Mouse (Mus musculus) natural killer cell, adult 2 months (primary cell): Measurements from ENCODE around the gene Ccdc6.
"Not testable (repeated sequence)": the region's sequence is repeated elsewhere in the genome, so short reads cannot be mapped to it uniquely, and the experiment has no call there.

Experiments
- DNase-seq, 2 experiments: peaks; one replicate each; pipeline ENCODE4 v3.0.0; 2022; ENCODE audit warnings: low spot score in 2 of 2

Ccdc6 gene

GRCm38 (mm10) chr10:70211281-70211680 is 114.4 kb downstream of the Ccdc6 start:
- no peak for DNase-seq

- DNase-seq: no peak
Observed at GRCm38 (mm10) chr10:70220971-70221370, 124.0 kb downstream of the Ccdc6 start.

DNA sequence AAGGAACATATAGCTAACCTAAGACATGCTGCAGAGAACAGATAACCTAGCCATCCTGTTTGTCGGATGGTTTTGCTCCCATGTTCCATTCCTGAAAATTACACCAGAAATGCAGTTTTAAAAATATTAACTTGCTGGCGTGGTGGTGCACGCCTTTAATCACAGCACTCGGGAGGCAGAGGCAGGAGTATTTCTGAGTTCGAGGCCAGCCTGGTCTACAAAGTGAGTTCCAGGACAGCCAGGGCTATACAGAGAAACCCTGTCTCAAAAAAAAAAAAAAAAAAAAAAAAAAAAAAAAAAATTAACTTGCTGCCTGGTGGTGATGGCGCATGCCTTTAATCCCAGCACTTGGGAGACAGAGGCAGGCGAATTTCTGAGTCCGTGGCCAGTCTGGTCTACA is 125.3 kb downstream of the Ccdc6 start:
- not testable (repeated sequence) for DNase-seq

- no peak for DNase-seq
Observed at GRCm38 (mm10) chr10:70224571-70224970, 127.7 kb downstream of the Ccdc6 start.

DNA sequence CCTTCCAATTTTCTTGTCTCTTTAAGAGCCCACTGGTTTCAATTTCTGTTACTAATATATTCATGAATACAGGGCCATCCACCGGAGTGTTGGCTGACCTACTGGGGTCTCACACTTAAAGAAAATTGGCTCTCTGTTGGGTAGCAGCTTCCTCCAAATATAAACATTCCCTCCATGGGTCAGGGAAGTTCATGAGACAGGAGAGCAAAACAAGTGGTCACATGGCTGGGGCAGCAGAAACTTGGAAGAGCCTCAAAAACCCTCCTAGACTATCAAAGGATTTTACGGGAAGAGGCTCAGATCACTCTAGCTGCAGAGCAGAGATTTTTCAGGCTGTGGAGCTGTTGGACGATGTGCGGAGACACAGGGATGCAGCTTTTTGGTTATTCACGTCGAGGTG is 128.8 kb downstream of the Ccdc6 start:
- DNase-seq: no peak

- DNase-seq: no peak
Observed at GRCm38 (mm10) chr10:70226608-70227007, 129.7 kb downstream of the Ccdc6 start.

GRCm38 (mm10) chr10:70230352-70230751 is 133.4 kb downstream of the Ccdc6 start:
- no peak for DNase-seq

GRCm38 (mm10) chr10:70237936-70238335 is 141.0 kb downstream of the Ccdc6 start:
- no peak for DNase-seq
